Mouse (Mus musculus) lung, postnatal 0 days (tissue): ENCODE measurements at regions not wholly inside any gene's neighbourhood (a gene's known extent, or its start where the extent isn't known, plus 50 kb on each side); places are given as distances from the start of the nearest gene placed in this dataset.
A peak's percentile ranks its signal among the peaks of the same experiment; 100 is the strongest.

ENCODE experiments used
- CTCF ChIP-seq: IDR thresholded peaks from 2 replicates; pipeline ENCODE4 v1.5.1; 2016; ENCODE audit warnings: antibody characterized with exemption, mild to moderate bottlenecking
- EP300 ChIP-seq: IDR thresholded peaks from 2 replicates; pipeline ENCODE4 v1.6.1; 2016; ENCODE audit warnings: antibody characterized with exemption, mild to moderate bottlenecking, control low read depth

DNA sequence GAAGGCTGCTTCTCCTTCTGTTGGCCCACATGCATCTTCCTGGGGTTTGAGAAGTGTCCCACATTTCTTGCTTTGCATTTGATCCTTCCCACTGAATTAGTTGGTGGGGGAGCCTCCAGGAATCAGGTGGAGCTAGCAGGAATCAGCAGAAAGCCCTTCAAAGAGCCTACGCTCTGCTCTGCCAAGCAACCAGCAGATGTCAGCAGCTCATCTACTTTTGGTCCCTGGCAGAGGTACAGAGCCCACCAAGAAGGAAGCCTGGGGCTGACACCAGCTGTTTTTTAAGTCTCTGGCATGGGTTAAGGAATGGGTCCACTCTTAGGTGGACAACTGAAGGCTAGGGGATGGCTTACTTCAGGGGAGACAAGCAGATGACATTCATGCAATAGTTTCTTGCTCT lies 123.6 kb upstream of the Smyd2 start:
- TF ChIP-seq EP300 (no peak), CTCF (peak; percentile 73)
